Mouse (Mus musculus) brain, embryonic 14.5 days (tissue): Measurements from ENCODE around the gene Ldhb.

ENCODE experiments used
- CTCF ChIP-seq: fragments of 200-500 bp; IDR thresholded peaks from 2 replicates; pipeline ENCODE4 v1.5.1; 2012; ENCODE audit warnings: inconsistent platforms, mild to moderate bottlenecking, moderate library complexity, borderline replicate concordance; ENCODE audit not compliant: insufficient read depth, insufficient read length; ENCODE audit errors: extremely low read depth
- POLR2A ChIP-seq: fragments of 200-500 bp; IDR thresholded peaks from 2 replicates; pipeline ENCODE4 v1.6.1; 2012; ENCODE audit warnings: mild to moderate bottlenecking, inconsistent platforms, borderline replicate concordance; ENCODE audit not compliant: poor library complexity, insufficient read depth, insufficient read length, severe bottlenecking; ENCODE audit errors: extremely low read depth

- TF ChIP-seq CTCF (no peak), POLR2A (no peak)
Measured at GRCm38 (mm10) chr6:142542800-142543175, 35.0 kb upstream of the Ldhb start.
